Mouse (Mus musculus): ENCODE data around the gene Olfr1293-ps. TPM values are rescaled to one million over a fixed set of nuclear protein-coding genes. Genes with fewer than 3 reads are reported as not detected.

Gene Olfr1293-ps
- polyA plus RNA-seq (2016; fragmentation: Nextera tagmentation; extraction: Ambion mirVana): not detected in 2 replicates

GRCm38 (mm10) chr2:111524903-111525302 lies at the start of gene Olfr1293-ps:
Gene Olfr1293-ps (plus strand): TSS chr2:111525203.
- 95% methylated on average over 1 of the region's 1 CpGs for WGBS
- Histone ChIP-seq H3K36me3 (replicated peaks) (no peaks in the 10 kb centered on the region), H3K4me3 (no peak within 1 kb of the TSS), H3K4me1 (no peaks in the 10 kb centered on the region), H3K27me3 (ENCODE audit: poor library complexity, severe bottlenecking) (no peaks in the 10 kb centered on the region), H3K27ac (no peak within 1 kb of the TSS), H3K9me3 (peaks cover 4% of the 10 kb centered on the region; the same call in 1 of the 2 replicates)
- DNase-seq (ENCODE audit: extremely low spot score, low spot score): no peak

GRCm38 (mm10) chr2:111480519-111480918 lies 44.5 kb upstream of the Olfr1293-ps start, which contains the start of gene Olfr1289:
Gene Olfr1289 (plus strand): TSS chr2:111480819.
- no peak for DNase-seq (ENCODE audit: extremely low spot score, low spot score)
- Histone ChIP-seq H3K4me1 (no peaks in the 10 kb centered on the region), H3K4me3 (no peak within 1 kb of the TSS), H3K9me3 (no peaks in the 10 kb centered on the region), H3K36me3 (replicated peaks) (no peaks in the 10 kb centered on the region), H3K27me3 (ENCODE audit: poor library complexity, severe bottlenecking) (no peaks in the 10 kb centered on the region), H3K27ac (no peak within 1 kb of the TSS)
- 80% methylated on average over 1 of the region's 1 CpGs for WGBS

GRCm38 (mm10) chr2:111493729-111494128 lies 31.3 kb upstream of the Olfr1293-ps start, which contains the start of gene Olfr1290:
Gene Olfr1290 (minus strand): TSS chr2:111493829.
- no peak within 1 kb of the TSS for H3K27ac ChIP-seq
- H3K4me3 ChIP-seq: no peak within 1 kb of the TSS
- H3K9me3 ChIP-seq: no peaks in the 10 kb centered on the region
- H3K36me3 ChIP-seq (replicated peaks): no peaks in the 10 kb centered on the region
- 87% methylated on average over 5 of the region's 5 CpGs for WGBS
- no peaks in the 10 kb centered on the region for H3K4me1 ChIP-seq
- no peak for DNase-seq (ENCODE audit: extremely low spot score, low spot score)
- H3K27me3 ChIP-seq (ENCODE audit: poor library complexity, severe bottlenecking): no peaks in the 10 kb centered on the region

GRCm38 (mm10) chr2:111496880-111497279 lies 28.1 kb upstream of the Olfr1293-ps start, which contains the start of gene Olfr1291-ps1:
Gene Olfr1291-ps1 (plus strand): TSS chr2:111497180.
- H3K4me3 ChIP-seq: no peak within 1 kb of the TSS
- 90% methylated on average over 3 of the region's 3 CpGs for WGBS
- H3K4me1 ChIP-seq: no peaks in the 10 kb centered on the region
- no peaks in the 10 kb centered on the region for H3K36me3 ChIP-seq (replicated peaks)
- no peak for DNase-seq (ENCODE audit: extremely low spot score, low spot score)
- H3K9me3 ChIP-seq: no peaks in the 10 kb centered on the region
- no peaks in the 10 kb centered on the region for H3K27me3 ChIP-seq (ENCODE audit: poor library complexity, severe bottlenecking)
- H3K27ac ChIP-seq: no peak within 1 kb of the TSS

GRCm38 (mm10) chr2:111517451-111517850 lies 7.6 kb upstream of the Olfr1293-ps start:
- H3K27me3 ChIP-seq (ENCODE audit: poor library complexity, severe bottlenecking): no peaks in the 10 kb centered on the region
- WGBS: 92% methylated on average over 10 of the region's 10 CpGs
- no peak overlapping the region for H3K4me3 ChIP-seq
- DNase-seq (ENCODE audit: extremely low spot score, low spot score): no peak
- no peaks in the 10 kb centered on the region for H3K36me3 ChIP-seq (replicated peaks)
- no peak overlapping the region for H3K27ac ChIP-seq
- H3K4me1 ChIP-seq: no peaks in the 10 kb centered on the region
- peaks cover 9% of the 10 kb centered on the region; the same call in 1 of the 2 replicates for H3K9me3 ChIP-seq

- H3K4me1 ChIP-seq: no peaks in the 10 kb centered on the region
- H3K36me3 ChIP-seq (replicated peaks): no peaks in the 10 kb centered on the region
- no peak within 1 kb of the TSS for H3K27ac ChIP-seq
- no peaks in the 10 kb centered on the region for H3K27me3 ChIP-seq (ENCODE audit: poor library complexity, severe bottlenecking)
- WGBS: 54% methylated on average over 1 of the region's 1 CpGs
- no peak within 1 kb of the TSS for H3K4me3 ChIP-seq
- DNase-seq (ENCODE audit: extremely low spot score, low spot score): no peak
- no peaks in the 10 kb centered on the region for H3K9me3 ChIP-seq
Measured at GRCm38 (mm10) chr2:111540191-111540590, 15.2 kb downstream of the Olfr1293-ps start, which contains the start of gene Olfr1294. Gene Olfr1294 (minus strand): TSS chr2:111540291.

GRCm38 (mm10) chr2:111569581-111569980 lies 44.6 kb downstream of the Olfr1293-ps start, which contains the start of gene Olfr1295:
Gene Olfr1295 (minus strand): TSS chr2:111569681.
- H3K4me3 ChIP-seq: no peak within 1 kb of the TSS
- no peaks in the 10 kb centered on the region for H3K9me3 ChIP-seq
- H3K36me3 ChIP-seq (replicated peaks): no peaks in the 10 kb centered on the region
- no peaks in the 10 kb centered on the region for H3K27me3 ChIP-seq (ENCODE audit: poor library complexity, severe bottlenecking)
- no peak within 1 kb of the TSS for H3K27ac ChIP-seq
- no peak for DNase-seq (ENCODE audit: extremely low spot score, low spot score)
- H3K4me1 ChIP-seq: no peaks in the 10 kb centered on the region

Other genes with a start within 250 kb of the Olfr1293-ps start
- gene Olfr1278, start 235.1 kb upstream of the Olfr1293-ps start, polyA plus RNA-seq (2016; fragmentation: Nextera tagmentation; extraction: Ambion mirVana): not detected in 2 replicates
- gene Olfr1279, start 224.6 kb upstream of the Olfr1293-ps start, polyA plus RNA-seq (2016; fragmentation: Nextera tagmentation; extraction: Ambion mirVana): 0.04 TPM in 1 of 2 replicates, not detected in the other
- not detected in 2 replicates for gene Olfr1280, start 211.2 kb upstream of the Olfr1293-ps start, polyA plus RNA-seq (2016; fragmentation: Nextera tagmentation; extraction: Ambion mirVana)
- gene Olfr1281, start 198.7 kb upstream of the Olfr1293-ps start, polyA plus RNA-seq (2016; fragmentation: Nextera tagmentation; extraction: Ambion mirVana): not detected in 2 replicates
- not detected in 2 replicates for gene Olfr1282, start 189.1 kb upstream of the Olfr1293-ps start, polyA plus RNA-seq (2016; fragmentation: Nextera tagmentation; extraction: Ambion mirVana)
- not detected in 2 replicates for gene Olfr1283, start 158.4 kb upstream of the Olfr1293-ps start, polyA plus RNA-seq (2016; fragmentation: Nextera tagmentation; extraction: Ambion mirVana)
- not detected in 2 replicates for gene Olfr1284, start 149.7 kb upstream of the Olfr1293-ps start, polyA plus RNA-seq (2016; fragmentation: Nextera tagmentation; extraction: Ambion mirVana)
- not detected in 2 replicates for gene Olfr1286, start 102.1 kb upstream of the Olfr1293-ps start, polyA plus RNA-seq (2016; fragmentation: Nextera tagmentation; extraction: Ambion mirVana)
- not detected in 2 replicates for gene Olfr1287, start 76.1 kb upstream of the Olfr1293-ps start, polyA plus RNA-seq (2016; fragmentation: Nextera tagmentation; extraction: Ambion mirVana)
- gene Olfr1288, start 51.1 kb upstream of the Olfr1293-ps start, polyA plus RNA-seq (2016; fragmentation: Nextera tagmentation; extraction: Ambion mirVana): not detected in 2 replicates
- not detected in 2 replicates for gene Olfr1289, start 44.4 kb upstream of the Olfr1293-ps start, polyA plus RNA-seq (2016; fragmentation: Nextera tagmentation; extraction: Ambion mirVana)
- not detected in 2 replicates for gene Olfr1290, start 31.4 kb upstream of the Olfr1293-ps start, polyA plus RNA-seq (2016; fragmentation: Nextera tagmentation; extraction: Ambion mirVana)
- not detected in 2 replicates for gene Olfr1291-ps1, start 28.0 kb upstream of the Olfr1293-ps start, polyA plus RNA-seq (2016; fragmentation: Nextera tagmentation; extraction: Ambion mirVana)
- gene Olfr1294, start 15.1 kb downstream of the Olfr1293-ps start, polyA plus RNA-seq (2016; fragmentation: Nextera tagmentation; extraction: Ambion mirVana): not detected in 2 replicates
- not detected in 2 replicates for gene Olfr1295, start 44.5 kb downstream of the Olfr1293-ps start, polyA plus RNA-seq (2016; fragmentation: Nextera tagmentation; extraction: Ambion mirVana)
- not detected in 2 replicates for gene Olfr1297, start 101.3 kb downstream of the Olfr1293-ps start, polyA plus RNA-seq (2016; fragmentation: Nextera tagmentation; extraction: Ambion mirVana)
- not detected in 2 replicates for gene Olfr1298, start 124.0 kb downstream of the Olfr1293-ps start, polyA plus RNA-seq (2016; fragmentation: Nextera tagmentation; extraction: Ambion mirVana)
- gene Olfr1299, start 136.2 kb downstream of the Olfr1293-ps start, polyA plus RNA-seq (2016; fragmentation: Nextera tagmentation; extraction: Ambion mirVana): not detected in 2 replicates
- gene Olfr1301, start 225.8 kb downstream of the Olfr1293-ps start, polyA plus RNA-seq (2016; fragmentation: Nextera tagmentation; extraction: Ambion mirVana): not detected in 2 replicates

All from forebrain, embryonic 10.5 days (tissue).